Mouse (Mus musculus): ENCODE measurements around the gene Fam187a. TPM values are rescaled to one million over a fixed set of nuclear protein-coding genes. Genes with fewer than 3 reads are reported as not detected.

Gene Fam187a
- polyA plus RNA-seq (2017; shearing (Covaris generic)), result not detected

DNA sequence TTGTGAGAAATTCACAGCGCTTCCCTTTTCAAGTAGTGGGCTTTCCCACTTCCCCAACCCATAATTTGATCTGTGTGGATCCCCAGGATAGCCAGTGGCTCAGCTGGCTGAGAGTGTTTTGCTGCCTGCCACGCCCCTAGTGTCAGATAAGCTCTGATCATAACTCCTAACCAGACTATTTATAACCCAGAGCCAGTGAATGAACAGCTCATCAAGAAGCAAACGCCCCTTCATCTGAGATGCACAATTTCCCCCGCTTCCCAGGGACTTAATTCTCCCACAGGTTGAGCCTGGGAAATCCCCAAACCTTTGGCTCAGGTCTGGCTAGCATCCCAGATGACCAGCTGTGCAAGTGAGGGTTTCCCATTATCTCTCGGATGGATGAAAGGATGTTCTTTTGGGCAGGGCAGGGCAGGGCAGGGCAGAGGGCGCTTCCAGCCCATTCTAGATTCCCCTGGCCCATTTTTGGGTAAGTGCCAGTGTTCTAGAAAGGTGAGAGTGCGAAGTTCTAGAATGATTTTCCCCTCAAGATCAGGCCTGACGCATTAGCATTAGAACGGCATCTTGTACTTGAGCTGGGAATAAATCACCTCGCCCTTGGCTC, at the start of gene Fam187a:
Fam187a (plus strand) TSS at position 554 of the 604 bp plus-strand sequence.

DNA sequence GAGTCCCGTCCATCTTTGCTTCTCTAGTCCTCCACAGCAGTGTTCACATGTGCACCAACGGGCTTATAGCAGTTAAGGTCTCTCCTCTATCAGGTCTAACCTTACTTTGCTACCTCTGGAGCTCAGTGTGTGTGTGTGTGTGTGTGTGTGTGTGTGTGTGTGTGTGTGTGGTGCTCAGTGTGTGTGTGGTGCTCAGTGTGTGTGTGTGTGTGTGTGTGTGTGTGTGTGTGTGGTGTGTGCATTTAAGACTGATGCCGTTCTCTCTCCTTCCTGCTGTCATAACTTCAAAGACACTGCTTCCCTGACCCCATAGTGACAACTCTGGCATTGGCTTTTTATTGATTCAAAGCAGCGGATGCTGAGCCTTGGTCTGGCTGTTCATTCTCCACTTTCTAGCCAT, 49.4 kb upstream of the Fam187a start, which contains the start of gene Higd1b:
Higd1b (plus strand) TSS at position 301 of the 400 bp plus-strand sequence.

DNA sequence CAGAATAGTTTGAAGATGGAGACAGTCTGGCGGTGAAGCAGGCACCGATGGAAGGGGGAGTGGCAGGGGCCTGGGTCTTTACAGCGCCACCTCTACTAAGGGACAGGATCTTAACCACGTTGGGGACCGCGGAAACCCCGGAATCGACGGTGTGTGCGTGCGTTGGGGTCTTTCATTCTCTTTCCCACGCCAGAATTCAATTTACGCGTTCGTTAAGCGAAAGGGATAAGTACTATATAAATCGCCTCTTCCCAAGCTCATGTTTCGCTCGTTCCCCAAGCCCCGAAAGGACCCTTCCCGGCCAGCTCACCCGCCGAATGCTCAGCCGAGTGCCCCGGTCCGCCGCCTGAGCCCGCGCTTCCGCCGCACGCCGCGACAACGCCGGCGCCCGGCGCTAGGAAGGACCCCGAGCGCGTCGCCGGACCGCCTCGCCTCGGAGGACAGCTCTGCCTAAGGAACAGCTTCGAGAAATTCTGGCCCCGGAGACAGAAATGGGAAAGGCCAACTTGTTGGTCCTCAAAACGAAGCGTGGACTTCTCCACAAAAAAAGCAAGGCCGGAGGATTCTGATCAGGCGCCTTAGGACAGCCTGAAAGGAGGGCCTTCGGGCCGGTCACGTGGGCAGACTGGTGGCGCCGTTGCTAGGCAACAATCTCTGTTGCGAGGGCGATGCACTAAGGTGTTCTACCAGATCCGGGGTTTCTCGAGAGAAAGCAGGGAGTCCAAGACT, 4.2 kb upstream of the Fam187a start, which contains the start of the genes Eftud2 and Ccdc103:
Eftud2 (minus strand) TSS at position 401 of the 729 bp plus-strand sequence.
Ccdc103 (plus strand) TSS at position 620 of the 729 bp plus-strand sequence.

DNA sequence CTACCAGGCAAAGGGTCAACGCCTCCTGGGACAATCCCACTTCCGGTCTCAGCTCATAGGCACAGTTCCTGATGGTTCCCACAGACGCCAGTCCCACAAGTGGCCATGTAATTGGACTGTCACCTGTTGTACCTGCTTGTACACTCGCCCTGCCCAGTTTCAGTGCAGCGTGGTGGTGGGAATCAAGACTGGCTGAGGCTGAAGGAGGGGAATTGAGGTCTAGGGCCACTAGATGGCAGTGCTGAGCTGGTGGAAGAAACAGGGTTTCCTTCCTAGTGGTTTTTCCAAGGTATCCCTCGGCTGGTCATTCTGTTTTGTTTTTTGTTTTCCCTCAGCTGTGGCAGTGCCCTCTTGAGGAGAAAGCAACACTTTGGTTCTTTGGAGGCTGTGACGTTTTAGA, 15.8 kb downstream of the Fam187a start, which contains the start of gene Gfap:
Gfap (minus strand) TSS at position 150 of the 400 bp plus-strand sequence.

DNA sequence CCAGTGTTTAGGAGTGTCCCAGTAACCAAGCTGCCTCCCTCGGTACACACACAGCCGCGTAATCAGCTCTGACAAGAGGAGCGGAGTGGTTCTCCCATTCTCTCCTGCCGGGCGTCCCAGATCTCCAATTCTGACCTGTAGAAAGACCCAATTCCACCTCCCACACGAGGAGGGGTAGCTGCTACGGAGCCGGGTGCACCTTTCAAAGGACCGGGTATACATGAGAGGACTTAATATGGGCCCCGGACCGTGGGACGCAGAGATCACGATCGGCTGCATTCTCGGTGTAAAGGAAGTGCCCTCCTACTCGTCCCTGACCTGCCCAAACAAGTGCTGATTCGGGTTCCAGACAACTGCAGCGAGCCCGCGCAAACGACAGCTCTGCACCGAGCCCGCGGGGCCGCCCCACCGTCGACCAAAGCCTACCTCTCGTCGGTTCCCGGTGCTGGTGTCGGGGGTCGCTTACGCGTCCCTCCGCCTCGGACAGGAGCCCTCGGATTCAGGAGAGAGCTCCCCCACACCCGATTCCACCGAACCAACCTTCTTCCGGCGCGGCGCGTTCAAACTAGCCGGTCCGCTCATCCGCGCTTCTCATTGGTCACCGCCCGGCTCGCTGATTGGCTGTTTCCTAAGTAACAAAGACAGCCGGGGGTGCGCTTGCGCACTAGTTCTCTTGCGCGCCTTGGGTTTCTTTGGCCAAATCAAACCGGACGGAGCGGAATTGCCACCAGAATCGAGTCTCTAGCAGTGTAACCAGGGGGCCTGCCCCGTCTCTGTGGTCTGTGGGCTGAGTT, 39.8 kb downstream of the Fam187a start, which contains the start of gene Kif18b:
Kif18b (minus strand) TSS at position 568 of the 794 bp plus-strand sequence.

Other genes starting within 250 kb of the Fam187a start
- gene Meioc, start 221.5 kb upstream of the Fam187a start, polyA plus RNA-seq (2017; shearing (Covaris generic)), result not detected
- gene Ccdc43, start 187.4 kb upstream of the Fam187a start, polyA plus RNA-seq (2017; shearing (Covaris generic)), result 10 to 100 TPM; 30.5 to 31.8 TPM
- 1 to 10 TPM in 1 of 2 experiments, not detected in 1; 2.0 TPM for gene Adam11, start 123.7 kb upstream of the Fam187a start, polyA plus RNA-seq (2017; shearing (Covaris generic))
- gene Gjc1, start 65.5 kb upstream of the Fam187a start, polyA plus RNA-seq (2017; shearing (Covaris generic)), result under 1 TPM in 1 of 2 experiments, not detected in 1; 0.28 TPM
- under 1 TPM in 1 of 2 experiments, not detected in 1; 0.66 TPM for gene Higd1b, start 49.3 kb upstream of the Fam187a start, polyA plus RNA-seq (2017; shearing (Covaris generic))
- 100 to 1,000 TPM; 147 to 173 TPM for gene Eftud2, start 4.2 kb upstream of the Fam187a start, polyA plus RNA-seq (2017; shearing (Covaris generic))
- gene Ccdc103, start 4.0 kb upstream of the Fam187a start, polyA plus RNA-seq (2017; shearing (Covaris generic)), result not detected
- gene Gfap, start 15.7 kb downstream of the Fam187a start, polyA plus RNA-seq (2017; shearing (Covaris generic)), result under 1 TPM; 0.08 to 0.28 TPM
- gene Kif18b, start 40.0 kb downstream of the Fam187a start, polyA plus RNA-seq (2017; shearing (Covaris generic)), result 1 to 10 TPM in 1 of 2 experiments, under 1 TPM in 1; 0.83 to 1.1 TPM
- not detected for gene C1ql1, start 61.5 kb downstream of the Fam187a start, polyA plus RNA-seq (2017; shearing (Covaris generic))
- gene Nmt1, start 143.0 kb downstream of the Fam187a start, polyA plus RNA-seq (2017; shearing (Covaris generic)), result 10 to 100 TPM; 68.4 to 74.0 TPM
- gene Dcakd, start 143.2 kb downstream of the Fam187a start, polyA plus RNA-seq (2017; shearing (Covaris generic)), result 10 to 100 TPM; 22.0 to 23.7 TPM
- 1 to 10 TPM; 1.9 to 3.3 TPM for gene Plcd3, start 216.5 kb downstream of the Fam187a start, polyA plus RNA-seq (2017; shearing (Covaris generic))
- gene Acbd4, start 216.5 kb downstream of the Fam187a start, polyA plus RNA-seq (2017; shearing (Covaris generic)), result 10 to 100 TPM; 51.8 to 52.2 TPM
- 1 to 10 TPM; 4.8 to 7.9 TPM for gene Hexim1, start 231.1 kb downstream of the Fam187a start, polyA plus RNA-seq (2017; shearing (Covaris generic))
- gene Hexim2, start 247.3 kb downstream of the Fam187a start, polyA plus RNA-seq (2017; shearing (Covaris generic)), result 1 to 10 TPM; 4.6 to 5.1 TPM